Mouse (Mus musculus): ENCODE results near the gene Gjb3.

The Gjb3 gene

DNA sequence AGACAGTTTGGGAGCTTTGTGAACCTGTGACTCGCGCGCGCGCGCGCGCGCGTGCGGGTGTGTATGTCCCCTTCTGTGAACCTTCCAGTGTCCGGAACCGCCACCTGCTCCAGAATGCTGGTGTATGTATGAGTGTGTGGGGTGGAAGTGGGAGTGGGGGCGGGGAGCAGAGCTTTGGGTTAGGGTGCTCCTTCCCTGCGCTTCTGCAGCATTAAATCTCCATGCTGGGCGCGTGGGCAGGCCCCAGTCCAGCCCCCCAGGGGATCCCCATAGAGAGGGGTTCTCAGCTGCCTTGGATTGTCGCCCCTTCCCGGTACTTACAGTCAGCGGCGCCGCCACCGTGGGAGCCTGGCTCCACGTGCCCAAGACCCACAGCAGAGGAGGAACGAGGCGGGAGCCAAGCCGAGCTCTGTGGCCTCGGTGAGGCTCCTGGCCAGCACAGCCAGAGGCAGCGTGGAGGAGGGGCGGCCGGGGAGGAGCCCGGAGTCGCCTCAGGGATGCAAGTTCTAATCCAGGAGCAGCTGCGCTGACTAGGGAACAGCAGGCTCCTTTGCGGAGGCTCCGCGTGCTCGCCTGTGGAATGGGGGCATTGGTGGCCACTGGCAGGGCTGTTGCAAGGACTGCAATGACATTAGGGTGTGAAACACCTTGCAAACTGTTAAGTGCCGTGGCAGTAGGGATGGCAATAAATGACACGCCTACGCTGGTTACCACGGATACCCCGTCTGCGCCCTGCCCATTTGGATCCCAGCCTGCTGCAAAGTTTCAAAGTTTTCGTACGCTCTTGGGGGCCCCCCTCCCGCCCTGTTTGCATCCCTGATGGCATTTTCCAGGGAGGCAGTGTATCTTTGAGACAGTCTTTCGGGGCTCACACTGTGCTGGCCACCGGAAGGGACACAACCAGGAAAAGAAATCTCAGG, at the start of gene Gjb3:
Gene Gjb3 (minus strand): TSS at position 664 of the 920 bp plus-strand sequence.
- DNase-seq (ENCODE audit: low read depth, low spot score), result no peak

DNA sequence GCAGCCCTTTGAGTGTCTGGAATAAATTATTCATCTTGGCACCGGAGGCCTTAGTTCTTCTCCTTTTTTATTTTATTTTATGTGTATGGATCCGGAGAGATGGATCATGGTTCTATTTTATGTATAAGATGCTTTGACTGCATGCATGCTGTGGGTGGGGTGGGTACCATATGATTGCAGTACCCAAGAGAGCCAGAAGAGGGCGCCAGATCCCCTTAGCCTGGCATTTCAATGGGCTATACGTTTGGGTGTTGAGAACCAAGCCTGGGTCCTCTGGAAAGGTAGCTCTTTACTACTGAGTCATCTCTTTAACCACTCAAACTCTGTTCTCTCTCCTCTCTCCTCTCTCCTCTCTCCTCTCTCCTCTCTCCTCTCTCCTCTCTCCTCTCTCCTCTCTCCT, 46.7 kb upstream of the Gjb3 start:
- no peak for DNase-seq (ENCODE audit: low read depth, low spot score)

DNA sequence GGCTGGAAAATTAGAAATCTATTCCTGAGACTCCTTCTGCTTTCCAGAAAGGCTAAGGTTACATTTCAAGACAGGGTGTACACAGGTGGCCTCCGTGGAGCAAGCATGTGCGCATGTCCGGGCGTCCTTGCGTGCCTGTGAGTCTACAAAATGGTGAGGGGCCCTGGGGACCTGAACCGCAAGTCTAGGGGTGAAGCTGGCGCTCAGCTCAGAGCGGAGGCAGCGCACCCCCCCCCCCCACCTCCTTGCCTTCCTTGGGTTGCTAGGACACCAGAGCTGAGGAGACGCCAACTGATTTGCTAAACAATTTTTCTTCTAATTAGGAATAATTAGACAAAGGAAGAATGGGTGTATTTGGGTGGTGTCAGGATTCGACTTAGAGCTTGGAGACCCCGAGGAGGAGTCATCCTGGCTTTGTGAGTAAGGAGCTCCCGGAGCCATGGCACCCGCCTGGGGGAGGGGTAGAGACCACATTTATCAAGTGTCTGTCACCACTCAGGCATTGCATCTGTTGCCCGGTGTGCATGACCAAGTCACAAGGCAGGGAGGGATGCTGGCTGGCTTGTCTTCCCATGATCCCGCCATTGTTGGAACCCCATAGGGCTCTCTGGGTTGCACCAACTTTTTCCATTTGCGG, 45.0 kb upstream of the Gjb3 start:
- DNase-seq (ENCODE audit: low read depth, low spot score), result no peak

DNA sequence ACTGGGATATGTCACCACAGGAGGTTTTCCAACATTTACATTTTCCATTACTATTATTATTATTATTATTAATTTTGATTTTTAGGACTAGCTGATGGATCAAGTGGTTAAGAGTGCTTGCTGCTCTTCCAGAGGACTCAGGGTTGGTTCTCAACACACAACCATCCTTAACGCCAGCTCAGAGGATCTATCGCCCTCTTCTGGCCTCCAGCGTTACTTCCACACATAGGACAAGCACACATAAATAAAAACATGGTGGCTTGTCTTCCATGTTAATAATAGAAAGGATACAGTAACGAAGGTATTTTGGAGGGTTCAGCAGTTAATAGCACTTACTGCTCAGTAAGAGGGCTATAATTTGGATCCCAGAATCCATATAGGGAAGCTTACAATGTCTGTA, 44.0 kb upstream of the Gjb3 start:
- no peak for DNase-seq (ENCODE audit: low read depth, low spot score)

DNA sequence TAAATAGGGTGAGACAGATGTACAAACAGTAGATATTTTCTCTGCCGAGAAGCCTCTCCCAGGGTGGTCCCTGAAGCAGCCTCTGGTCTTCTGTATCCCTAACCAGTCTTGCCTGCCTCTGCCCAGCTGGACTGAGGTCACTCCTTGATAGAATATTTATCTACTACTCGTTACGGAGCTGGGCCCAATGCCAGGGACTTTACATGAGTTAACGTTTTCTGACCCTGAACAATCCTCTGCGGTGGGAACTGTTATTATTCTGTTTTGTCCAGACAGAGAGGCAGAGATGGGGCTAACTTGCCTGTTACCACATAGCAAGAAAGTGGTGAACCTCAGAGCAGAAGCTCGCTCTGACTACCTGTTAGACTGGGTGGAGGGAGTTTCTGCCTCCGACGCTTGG, 42.8 kb upstream of the Gjb3 start:
- no peak for DNase-seq (ENCODE audit: low read depth, low spot score)

DNA sequence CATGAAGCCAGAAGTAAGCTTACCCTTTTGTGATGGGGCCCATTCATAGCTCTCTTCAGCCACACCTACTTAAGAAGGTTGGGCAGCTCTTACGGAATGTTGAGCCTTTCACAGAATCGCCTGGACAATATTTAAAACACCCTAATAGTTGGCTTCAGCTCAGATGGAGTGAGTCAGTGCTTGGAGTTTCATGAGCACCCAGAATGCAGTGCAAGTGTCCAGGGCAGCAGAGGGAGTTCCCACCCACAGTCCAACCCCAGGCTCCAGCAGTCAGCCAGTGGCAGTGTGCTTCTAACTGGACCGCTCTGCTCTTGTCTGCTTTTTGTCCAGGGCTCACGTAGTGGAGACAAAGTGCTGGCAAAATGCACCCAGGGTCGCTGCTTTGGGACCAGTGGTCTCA, 40.9 kb upstream of the Gjb3 start:
- no peak for DNase-seq (ENCODE audit: low read depth, low spot score)

DNA sequence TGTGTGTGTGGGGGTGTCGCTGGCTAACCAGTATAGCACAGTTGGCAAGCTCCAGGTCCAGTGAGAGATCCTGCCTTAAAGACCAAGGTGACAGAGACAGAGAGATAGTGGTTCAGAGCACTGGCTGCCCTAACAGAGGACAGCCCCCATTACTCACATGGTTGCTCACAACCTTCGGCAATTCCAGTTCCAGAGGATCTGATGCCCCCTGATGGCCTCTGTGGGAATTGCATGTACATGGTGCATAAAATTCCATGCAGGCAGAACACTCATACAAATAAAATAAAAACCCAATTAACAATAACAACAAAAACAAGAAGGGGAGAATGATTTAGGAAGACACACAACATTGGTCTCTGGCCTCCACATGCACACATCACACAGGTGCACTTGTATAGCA, 39.8 kb upstream of the Gjb3 start:
- DNase-seq (ENCODE audit: low read depth, low spot score), result no peak

DNA sequence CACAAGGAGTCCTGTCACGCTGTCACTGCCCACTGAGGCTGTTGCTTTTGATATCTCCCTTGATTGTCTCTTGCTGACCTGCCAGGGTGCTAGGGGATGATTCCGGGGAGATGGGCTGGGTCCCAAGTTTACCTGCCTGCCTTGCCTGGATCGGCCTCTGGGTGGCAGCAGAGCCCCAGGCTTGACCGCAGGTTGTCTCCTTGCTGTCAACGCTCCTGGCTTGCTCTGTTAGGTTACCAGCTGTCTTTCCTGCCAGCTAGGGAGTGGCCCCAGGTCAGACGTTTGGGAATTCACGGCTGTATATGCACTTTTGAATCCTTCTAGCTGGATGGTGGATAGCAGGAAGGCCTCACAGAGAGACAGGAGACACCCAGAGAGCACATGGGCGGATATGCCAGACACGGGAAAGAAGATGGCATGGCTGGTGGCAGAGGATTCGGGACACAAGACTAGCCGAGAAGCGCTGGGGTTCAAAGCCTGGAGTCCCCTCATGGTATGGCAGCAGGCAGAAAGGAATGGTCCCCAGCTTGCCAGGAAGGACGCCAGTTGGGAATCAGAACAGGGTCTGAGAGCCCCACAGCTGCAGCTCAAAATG, 37.8 kb upstream of the Gjb3 start:
- DNase-seq (ENCODE audit: low read depth, low spot score), result peak; percentile 32

DNA sequence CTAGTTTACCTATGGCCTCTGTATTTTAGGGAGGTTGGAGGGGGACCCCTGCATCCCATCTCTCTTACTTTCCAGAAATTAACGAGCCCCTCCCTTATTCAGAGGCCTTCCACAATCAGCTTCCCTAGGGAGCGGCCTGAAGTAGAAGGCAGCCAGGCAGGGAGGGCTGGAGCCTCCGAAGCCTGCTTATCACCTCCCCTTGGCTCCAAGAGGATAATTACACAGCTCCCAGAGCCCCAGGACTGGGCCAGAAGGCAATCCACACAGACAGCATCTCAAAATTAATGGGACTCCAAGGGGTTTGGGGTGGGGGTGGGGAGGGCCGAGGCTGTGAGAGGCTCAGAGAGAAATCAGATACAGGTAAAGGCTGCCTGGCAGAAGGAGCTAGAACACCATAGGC, 35.2 kb upstream of the Gjb3 start:
- no peak for DNase-seq (ENCODE audit: low read depth, low spot score)

DNA sequence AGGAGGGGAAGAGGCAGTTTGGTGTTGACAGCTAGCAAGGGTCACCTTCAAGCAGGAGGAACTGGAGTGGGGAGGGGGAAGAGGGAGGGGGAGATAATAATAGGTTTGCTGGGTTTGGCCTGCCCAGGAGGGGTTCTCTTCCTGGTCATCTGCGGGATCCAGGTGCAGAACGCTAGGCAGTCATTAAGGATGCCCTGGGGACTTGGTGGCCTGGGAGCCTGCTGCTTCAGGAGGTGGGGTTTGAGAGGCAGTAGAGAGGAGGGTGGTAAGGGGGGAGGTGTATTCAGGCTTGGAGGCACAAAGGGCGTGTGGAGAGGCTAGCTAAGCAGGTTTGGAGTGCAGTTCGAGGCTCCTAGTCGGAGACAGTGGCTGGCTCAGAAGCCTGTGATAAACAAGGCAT, 34.8 kb upstream of the Gjb3 start:
- DNase-seq (ENCODE audit: low read depth, low spot score), result no peak

DNA sequence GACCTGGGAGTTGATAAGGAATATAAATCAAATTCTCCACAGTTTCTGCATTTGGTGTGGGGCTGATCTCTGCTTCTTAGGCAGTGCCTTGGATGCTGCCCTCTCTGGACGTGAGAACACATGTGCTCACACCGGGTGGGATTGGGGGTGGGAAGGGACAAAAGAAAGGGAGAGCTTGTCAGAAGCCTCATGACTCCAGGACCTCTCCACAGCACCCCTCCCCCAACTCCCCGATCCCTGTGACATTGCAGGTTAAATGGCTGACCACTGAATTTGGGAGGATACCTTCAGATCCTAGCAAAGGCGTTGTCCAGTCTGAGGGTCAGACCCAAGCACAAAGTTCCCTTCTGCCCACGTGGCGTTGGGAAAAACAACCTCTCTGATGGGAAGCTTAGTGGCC, 33.8 kb upstream of the Gjb3 start:
- no peak for DNase-seq (ENCODE audit: low read depth, low spot score)

DNA sequence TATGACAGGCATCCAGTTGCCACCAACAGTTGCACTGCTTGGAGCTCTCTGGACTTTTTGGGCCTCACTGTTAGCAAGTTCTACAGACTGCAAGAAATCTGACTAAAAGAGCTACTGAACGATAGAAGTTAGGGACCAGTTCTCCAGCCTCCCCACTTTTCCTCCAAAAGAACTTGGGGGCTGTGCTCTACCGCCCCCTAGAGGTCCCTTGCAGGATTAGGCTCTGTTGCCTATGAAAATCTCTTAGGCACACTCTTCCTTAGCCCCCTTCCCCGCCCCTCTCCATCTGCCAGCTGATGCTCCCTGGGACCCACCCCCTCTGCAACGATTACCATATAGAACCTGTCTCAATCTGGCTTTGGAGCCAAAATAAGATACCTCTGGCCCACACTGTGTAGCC, 32.7 kb upstream of the Gjb3 start:
- no peak for DNase-seq (ENCODE audit: low read depth, low spot score)

DNA sequence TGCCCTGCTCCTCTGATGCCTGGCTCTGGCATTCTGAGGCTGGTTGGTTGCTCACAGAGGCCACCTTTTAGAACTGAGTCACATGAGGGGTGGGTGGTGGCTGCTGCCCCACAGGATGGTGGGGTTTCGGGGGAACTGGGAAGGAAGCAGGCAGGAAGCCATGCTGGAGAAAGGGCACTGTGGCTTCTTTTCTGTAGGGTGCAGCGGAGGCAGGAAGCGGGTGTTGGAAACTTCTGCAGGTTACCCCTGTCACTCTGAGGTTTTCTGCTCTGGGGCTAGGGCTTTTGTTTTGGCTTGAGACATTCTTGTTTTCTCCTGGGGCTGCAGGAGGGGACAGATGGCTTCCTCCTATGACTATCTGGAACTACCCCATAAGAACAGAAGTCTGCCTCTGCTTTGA, 31.9 kb upstream of the Gjb3 start:
- no peak for DNase-seq (ENCODE audit: low read depth, low spot score)

DNA sequence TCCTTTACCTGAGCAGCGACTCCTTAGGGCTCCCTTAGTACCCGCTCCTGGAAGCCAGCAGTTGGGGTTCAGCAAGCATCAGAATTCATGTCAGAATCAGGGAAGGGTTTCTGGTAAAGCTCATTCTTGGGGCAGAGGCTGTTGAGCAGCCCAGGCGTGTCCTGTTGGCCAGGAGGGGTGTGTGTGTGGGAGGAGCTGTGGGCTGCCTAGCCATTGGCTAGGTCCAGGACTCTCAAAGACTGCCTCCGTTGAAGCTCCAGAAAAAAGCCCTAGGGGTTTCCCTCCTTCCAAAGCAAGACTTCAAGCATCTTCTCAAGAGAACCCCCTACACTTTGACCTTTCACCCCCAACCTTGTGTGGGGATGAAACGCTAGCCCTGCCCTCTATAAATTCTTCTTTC, 27.4 kb upstream of the Gjb3 start, which contains the start of gene Gjb5:
Gene Gjb5 (minus strand): TSS at position 164 of the 400 bp plus-strand sequence.
- no peak for DNase-seq (ENCODE audit: low read depth, low spot score)

DNA sequence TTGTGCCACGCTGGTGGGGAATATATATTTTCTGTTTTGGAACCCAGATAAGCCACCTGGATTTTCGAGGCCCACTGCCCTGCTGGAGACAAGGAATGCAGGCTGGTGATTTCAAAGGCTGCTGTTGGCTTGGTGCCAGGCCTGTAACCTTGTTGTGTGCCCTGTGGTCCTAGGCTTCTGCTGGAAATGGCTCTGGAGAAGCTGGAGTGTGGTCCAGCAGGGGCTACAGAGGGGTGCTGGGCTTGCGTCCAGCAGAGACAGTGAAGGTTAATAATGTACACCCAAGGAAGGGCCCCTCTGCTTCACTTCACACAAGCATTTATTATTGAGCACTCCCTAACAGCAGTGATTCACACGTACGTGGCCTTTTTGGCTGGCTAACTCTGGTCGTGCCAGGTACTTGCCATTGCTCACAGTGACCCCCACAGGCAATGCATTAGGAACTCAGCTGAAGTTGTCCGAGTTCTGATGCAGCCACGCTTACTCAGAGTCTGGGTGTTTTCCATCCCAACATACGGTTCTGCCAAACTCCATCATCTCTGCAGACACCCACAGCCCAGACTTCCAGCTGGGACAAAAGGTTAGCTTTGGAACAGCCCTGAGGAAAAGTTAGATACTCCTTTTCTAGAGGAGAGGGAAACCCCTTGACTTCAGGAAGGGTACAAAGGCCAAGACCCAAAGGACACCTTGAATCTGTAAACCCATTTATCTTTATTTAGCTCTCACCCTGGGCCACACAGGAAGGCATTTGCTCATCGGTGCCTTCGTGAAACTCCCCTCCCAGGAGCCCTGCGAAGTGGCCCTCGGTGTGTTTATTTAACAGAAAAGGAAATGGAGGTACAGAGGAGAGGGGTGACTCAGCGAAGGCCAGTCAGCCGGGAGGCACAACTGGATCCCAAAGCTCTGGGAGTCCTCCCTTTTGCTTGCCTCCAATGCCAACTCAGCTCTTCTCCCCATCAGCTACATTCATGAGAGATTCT, 24.2 kb upstream of the Gjb3 start:
- no peak for DNase-seq (ENCODE audit: low read depth, low spot score)

DNA sequence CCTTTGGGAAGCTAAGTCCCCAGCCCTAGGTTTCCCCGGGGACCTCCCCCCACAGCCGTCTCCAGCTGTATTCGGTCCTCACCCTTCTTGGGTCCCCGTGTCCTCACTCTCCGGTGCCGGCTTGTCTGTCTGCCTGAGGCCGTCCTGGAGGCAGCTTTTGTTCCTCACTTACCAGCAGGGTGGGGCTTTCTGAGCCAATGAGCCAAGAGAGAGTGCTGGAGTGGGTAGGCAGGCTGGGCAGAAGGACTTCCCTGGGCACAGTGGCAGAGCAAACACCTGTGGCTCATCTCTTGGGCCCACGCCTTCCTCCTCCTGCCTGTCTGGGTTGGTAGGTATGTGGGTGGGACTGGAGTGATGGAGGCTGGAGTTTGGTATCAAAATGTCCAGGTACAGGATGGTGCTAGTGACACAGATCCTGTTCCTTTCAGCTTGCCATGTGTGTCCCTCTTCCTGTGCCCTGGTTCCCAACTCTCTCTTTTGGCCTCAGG, 23.4 kb upstream of the Gjb3 start, which contains the start of gene Gjb4:
Gene Gjb4 (minus strand): TSS at position 131 of the 488 bp plus-strand sequence.
- no peak for DNase-seq (ENCODE audit: low read depth, low spot score)

DNA sequence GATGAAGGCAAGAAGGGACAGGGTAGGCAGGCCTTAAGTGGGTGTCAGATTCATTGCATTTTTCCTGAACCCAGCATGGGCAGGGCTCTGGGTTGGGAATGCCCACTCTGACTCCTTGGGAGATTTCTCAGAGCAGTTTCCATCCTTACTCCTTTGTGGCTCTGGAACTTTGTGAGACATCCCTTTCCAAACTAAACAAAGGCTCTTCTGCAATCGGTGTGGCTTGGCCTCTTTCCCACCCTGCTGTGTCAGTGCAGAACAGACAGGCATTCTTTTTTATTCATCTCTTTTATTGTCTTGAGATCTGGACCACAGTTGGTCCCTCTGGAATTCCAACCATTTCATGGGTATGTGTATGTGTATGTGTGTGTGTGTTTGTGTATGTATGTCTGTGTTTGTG, 21.9 kb upstream of the Gjb3 start:
- no peak for DNase-seq (ENCODE audit: low read depth, low spot score)

DNA sequence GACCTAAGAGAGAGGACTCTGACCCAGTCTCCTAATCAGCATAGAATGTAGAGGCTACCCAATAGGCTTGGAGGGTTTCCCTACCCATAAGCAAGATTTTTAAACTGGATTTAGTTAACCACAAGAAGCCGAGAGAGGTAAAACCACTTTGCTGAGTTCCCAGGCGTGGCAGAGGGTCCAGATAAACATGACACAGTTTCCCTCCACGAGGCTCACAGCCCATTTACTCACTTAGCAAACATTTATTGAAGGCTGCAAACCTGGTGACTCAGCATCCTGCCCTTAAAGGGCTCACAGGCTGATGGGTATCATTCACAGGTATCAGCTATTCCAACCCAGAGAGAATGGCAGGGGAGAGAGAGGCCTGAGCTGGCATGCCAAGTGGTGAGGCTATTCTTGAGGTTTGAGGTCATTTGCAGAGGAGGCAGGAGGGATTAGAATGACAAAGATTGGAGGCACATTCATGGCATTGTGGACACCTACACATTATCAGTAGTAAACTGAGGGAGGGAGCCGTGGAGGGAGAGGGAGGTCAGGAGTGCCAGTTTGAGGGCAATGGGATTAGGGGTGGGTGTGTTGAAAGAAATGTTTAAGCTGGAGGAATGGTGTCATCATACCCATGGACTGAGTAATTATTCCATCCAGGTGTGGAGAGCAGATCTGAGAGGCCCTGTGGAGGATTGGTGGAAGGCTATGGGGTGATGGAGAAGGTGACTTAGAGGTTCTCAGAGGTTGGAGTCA, 19.1 kb upstream of the Gjb3 start:
- no peak for DNase-seq (ENCODE audit: low read depth, low spot score)

DNA sequence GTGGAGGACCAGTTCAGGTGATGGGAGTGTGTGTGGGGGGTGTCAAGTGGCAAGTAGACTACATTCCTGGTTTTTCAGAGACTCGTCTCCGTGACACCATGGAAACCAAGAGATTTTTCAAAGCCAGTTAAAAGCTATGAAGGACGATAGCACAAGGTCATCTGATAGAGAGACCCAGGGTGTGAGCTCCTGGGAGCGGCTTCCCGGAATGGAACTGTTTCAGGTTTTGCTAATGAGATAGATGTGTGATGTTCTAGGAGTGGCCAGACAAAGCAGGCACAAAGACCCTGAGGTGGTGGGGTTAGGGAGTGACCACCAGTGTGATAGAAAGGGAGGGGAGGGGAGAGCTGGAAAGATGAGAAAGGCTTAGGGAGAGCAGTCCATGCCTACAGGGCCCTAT, 14.4 kb upstream of the Gjb3 start:
- DNase-seq (ENCODE audit: low read depth, low spot score), result no peak

DNA sequence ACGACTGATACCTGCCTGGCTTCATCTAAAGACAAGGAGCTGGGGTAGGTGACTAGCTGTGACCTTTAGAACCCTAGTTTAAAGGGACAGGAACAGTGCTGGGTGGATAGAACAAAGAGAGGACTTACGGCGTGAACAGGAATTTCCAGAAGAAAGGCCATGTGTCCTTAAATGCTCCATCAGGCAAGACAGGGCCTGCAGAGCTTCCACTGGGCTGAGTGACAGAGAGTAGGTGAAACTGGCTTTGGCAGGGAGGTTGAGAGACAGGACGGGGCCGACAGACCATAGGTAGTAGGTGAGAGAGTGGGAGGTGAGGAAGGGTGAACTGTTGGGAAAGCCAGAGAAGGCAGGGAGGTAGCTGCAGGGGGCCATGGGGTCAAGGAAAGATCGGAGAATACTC, 10.7 kb upstream of the Gjb3 start:
- no peak for DNase-seq (ENCODE audit: low read depth, low spot score)

DNA sequence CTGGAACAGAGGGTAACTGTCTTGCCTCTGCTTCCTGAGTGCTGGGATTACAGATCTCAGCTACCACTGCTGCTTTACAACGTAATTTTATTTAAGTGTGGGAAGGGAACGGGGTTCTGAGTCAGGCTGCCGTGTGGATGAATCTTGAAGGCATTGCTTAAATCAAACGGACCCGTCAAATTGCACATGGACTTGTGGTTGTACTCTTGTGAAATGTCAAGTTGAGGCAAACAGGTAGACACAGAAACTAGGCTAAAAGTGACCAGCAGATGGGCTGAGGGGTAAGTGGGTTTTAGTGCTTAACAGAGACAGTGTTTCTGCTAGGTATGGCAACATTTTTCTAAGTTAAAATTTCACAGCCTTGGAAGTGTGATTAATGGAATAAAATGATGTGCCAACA, 7.0 kb upstream of the Gjb3 start:
- DNase-seq (ENCODE audit: low read depth, low spot score), result no peak
